Mouse (Mus musculus) forebrain, embryonic 13.5 days (tissue): ENCODE data around the gene Ranbp3l. TPM values are rescaled to one million over a fixed set of nuclear protein-coding genes. Genes with fewer than 3 reads are reported as not detected.
"Not testable (repeated sequence)": the region's sequence is repeated elsewhere in the genome, so short reads cannot be mapped to it uniquely, and the experiment has no call there.

Source experiments
- ATAC-seq: fragments of 200-750 bp; cut with Nextera tagmentation; 2 replicates; pipeline ENCODE4 v1.8.0; 2017
- H3K27ac ChIP-seq: fragments of 300-500 bp; sonication (generic); 2 replicates; pipeline ENCODE4 v1.5.1; 2015; ENCODE audit warnings: inconsistent platforms, mild to moderate bottlenecking, moderate library complexity
- H3K27me3 ChIP-seq: fragments of 300-500 bp; sonication (generic); 2 replicates; pipeline ENCODE4 v1.6.1; 2015; ENCODE audit warnings: mild to moderate bottlenecking, inconsistent platforms
- H3K36me3 ChIP-seq: fragments of 300-500 bp; sonication (generic); 2 replicates; pipeline ENCODE4 v1.6.1; 2015; ENCODE audit warnings: mild to moderate bottlenecking, inconsistent platforms; ENCODE audit not compliant: poor library complexity, severe bottlenecking
- H3K4me1 ChIP-seq: fragments of 300-500 bp; sonication (generic); 2 replicates; pipeline ENCODE4 v1.6.1; 2015; ENCODE audit warnings: inconsistent platforms
- H3K4me2 ChIP-seq: fragments of 300-500 bp; sonication (generic); 2 replicates; pipeline ENCODE4 v1.6.1; 2015; ENCODE audit warnings: inconsistent platforms, mild to moderate bottlenecking, moderate library complexity
- H3K4me3 ChIP-seq: fragments of 300-500 bp; sonication (generic); 2 replicates; pipeline ENCODE4 v1.5.1; 2015; ENCODE audit warnings: mild to moderate bottlenecking, inconsistent platforms
- H3K9ac ChIP-seq: fragments of 300-500 bp; sonication (generic); 2 replicates; pipeline ENCODE4 v1.6.1; 2015; ENCODE audit warnings: mild to moderate bottlenecking, inconsistent platforms
- H3K9me3 ChIP-seq: fragments of 300-500 bp; sonication (generic); replicated peaks from 2 replicates; pipeline ENCODE4 v1.6.1; 2016; ENCODE audit warnings: inconsistent platforms
- WGBS: fragments of 180-500 bp; shearing (Covaris S2); methylation state at CpG from one replicate; pipeline ENCODE4 v1.1.7; 2015; 5-methylcytosine and 5-hydroxymethylcytosine counted together
- polyA plus RNA-seq: library from polyadenylated mRNA; unstranded; fragments of >200 nt; fragmentation: Nextera tagmentation; extraction: Ambion mirVana; gene quantifications from 2 replicates; pipeline ENCODE4 v1.2.1, GENCODE M21; 2015

Gene Ranbp3l
- polyA plus RNA-seq, 1 experiment from 2014 or later, result 4.5 TPM

GRCm38 (mm10) chr15:9002762-9003161 is 35.0 kb downstream of the Ranbp3l start:
- H3K4me3 ChIP-seq, result no peak overlapping the region
- ATAC-seq, result no peak
- no peaks in the 10 kb centered on the region for H3K27me3 ChIP-seq
- no peak overlapping the region for H3K27ac ChIP-seq
- no peaks in the 10 kb centered on the region for H3K36me3 ChIP-seq
- H3K9me3 ChIP-seq, result no peaks in the 10 kb centered on the region
- no peaks in the 10 kb centered on the region for H3K4me1 ChIP-seq
- H3K9ac ChIP-seq, result no peak overlapping the region
- 97% methylated on average over 2 of the region's 2 CpGs for WGBS
- no peak overlapping the region for H3K4me2 ChIP-seq

DNA sequence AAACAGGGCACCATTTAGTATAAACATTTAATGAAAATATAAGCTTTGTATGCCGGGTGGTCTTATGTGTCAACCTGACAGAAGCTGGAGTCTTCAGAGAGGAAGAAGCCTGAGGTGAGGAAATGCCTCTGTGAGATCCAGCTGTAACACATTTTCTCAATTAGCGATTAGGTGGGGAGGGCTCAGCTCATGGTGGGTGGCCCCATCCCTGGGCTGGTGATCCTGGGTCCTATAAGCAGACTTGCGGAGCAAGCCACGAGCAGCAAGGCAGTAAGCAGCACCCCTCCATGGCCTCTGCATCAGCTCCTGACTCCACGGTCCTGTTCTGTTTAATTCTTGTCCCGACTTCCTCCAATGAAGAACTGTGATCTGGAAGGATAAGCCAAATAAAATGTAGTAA is 41.4 kb downstream of the Ranbp3l start:
- Histone ChIP-seq H3K9ac (no peak overlapping the region), H3K27me3 (no peaks in the 10 kb centered on the region), H3K4me3 (no peak overlapping the region), H3K36me3 (no peaks in the 10 kb centered on the region), H3K9me3 (no peaks in the 10 kb centered on the region), H3K4me2 (no peak overlapping the region), H3K27ac (no peak overlapping the region), H3K4me1 (no peaks in the 10 kb centered on the region)
- 86% methylated on average over 6 of the region's 6 CpGs for WGBS
- no peak for ATAC-seq

GRCm38 (mm10) chr15:9014541-9014940 is 46.8 kb downstream of the Ranbp3l start:
- 77% methylated on average over 2 of the region's 2 CpGs for WGBS
- H3K27me3 ChIP-seq, result no peaks in the 10 kb centered on the region

GRCm38 (mm10) chr15:9015496-9015895 is 47.7 kb downstream of the Ranbp3l start:
- not testable (repeated sequence) for H3K4me2 ChIP-seq, H3K27ac ChIP-seq, H3K4me3 ChIP-seq, H3K9me3 ChIP-seq, H3K9ac ChIP-seq, H3K4me1 ChIP-seq, H3K27me3 ChIP-seq, H3K36me3 ChIP-seq, ATAC-seq
- 85% methylated on average over 6 of the region's 6 CpGs for WGBS

More at GRCm38 (mm10) chr15:9014541-9014940, 46.8 kb downstream of the Ranbp3l start:
- H3K4me3 ChIP-seq, result no peak overlapping the region
- ATAC-seq, result no peak
- no peak overlapping the region for H3K9ac ChIP-seq
- peaks cover 3% of the 10 kb centered on the region for H3K9me3 ChIP-seq
- no peak overlapping the region for H3K4me2 ChIP-seq
- H3K4me1 ChIP-seq, result no peaks in the 10 kb centered on the region
- no peak overlapping the region for H3K27ac ChIP-seq
- H3K36me3 ChIP-seq, result no peaks in the 10 kb centered on the region

DNA sequence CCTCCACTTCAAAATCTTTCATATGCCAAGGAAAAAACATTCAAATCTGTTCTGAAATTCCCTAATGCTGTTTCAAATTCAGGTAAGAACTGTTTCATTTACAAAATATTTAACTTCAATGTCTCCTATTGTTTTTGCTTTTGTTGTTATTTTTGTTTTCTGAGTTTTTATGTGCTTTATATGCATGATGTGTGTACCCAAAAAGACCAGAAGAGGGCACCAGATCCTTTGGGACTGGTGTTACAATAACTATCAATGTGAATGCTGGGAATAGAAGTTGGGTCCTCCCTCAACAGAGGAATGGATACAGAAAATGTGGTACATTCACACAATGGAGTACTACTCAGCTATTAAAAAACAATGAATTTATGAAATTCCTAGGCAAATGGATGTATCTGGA is 88.0 kb downstream of the Ranbp3l start:
- no peaks in the 10 kb centered on the region for H3K36me3 ChIP-seq
- H3K27ac ChIP-seq, result no peak overlapping the region
- H3K9me3 ChIP-seq, result no peaks in the 10 kb centered on the region
- no peaks in the 10 kb centered on the region for H3K27me3 ChIP-seq
- H3K4me1 ChIP-seq, result no peaks in the 10 kb centered on the region
- no peak overlapping the region for H3K4me3 ChIP-seq
- no peak for ATAC-seq
- H3K4me2 ChIP-seq, result no peak overlapping the region
- H3K9ac ChIP-seq, result no peak overlapping the region

DNA sequence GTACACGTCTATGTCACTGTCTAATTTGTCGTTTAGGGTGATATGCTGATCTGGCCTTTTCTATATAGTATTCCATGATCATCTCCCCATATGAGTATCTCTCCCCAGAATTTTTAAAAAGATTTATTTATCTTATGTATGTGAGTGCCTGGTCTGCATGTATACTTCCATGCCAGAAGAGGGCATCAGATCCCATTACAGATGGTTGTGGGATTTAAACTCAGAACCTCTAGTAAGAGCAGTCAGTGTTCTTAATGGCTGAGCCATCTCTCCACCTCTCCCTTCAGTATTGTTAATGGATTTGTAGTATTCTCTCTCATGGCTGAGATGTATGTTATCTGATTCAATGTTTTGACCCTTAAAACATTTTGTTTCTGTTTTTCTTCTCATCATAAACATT is 92.1 kb downstream of the Ranbp3l start:
- H3K9ac ChIP-seq, result no peak overlapping the region
- H3K27me3 ChIP-seq, result no peaks in the 10 kb centered on the region
- no peaks in the 10 kb centered on the region for H3K36me3 ChIP-seq
- no peak for ATAC-seq
- H3K4me3 ChIP-seq, result no peak overlapping the region
- H3K4me1 ChIP-seq, result no peaks in the 10 kb centered on the region
- 92% methylated on average over 2 of the region's 2 CpGs for WGBS
- H3K9me3 ChIP-seq, result no peaks in the 10 kb centered on the region
- no peak overlapping the region for H3K27ac ChIP-seq
- H3K4me2 ChIP-seq, result no peak overlapping the region

GRCm38 (mm10) chr15:9061150-9061882 is 93.6 kb downstream of the Ranbp3l start:
- WGBS, result 61% methylated on average over 7 of the region's 7 CpGs
- Histone ChIP-seq H3K4me1 (no peaks in the 10 kb centered on the region), H3K27ac (no peak overlapping the region), H3K9ac (no peak overlapping the region), H3K4me3 (no peak overlapping the region), H3K27me3 (no peaks in the 10 kb centered on the region), H3K9me3 (no peaks in the 10 kb centered on the region), H3K4me2 (no peak overlapping the region), H3K36me3 (no peaks in the 10 kb centered on the region)
- ATAC-seq, result peak; percentile 63; the same call in 1 of the 2 replicates

GRCm38 (mm10) chr15:9068881-9069280 is 101.1 kb downstream of the Ranbp3l start:
- no peak for ATAC-seq
- Histone ChIP-seq H3K27ac (no peak overlapping the region), H3K4me2 (no peak overlapping the region), H3K4me3 (no peak overlapping the region), H3K27me3 (no peaks in the 10 kb centered on the region), H3K36me3 (no peaks in the 10 kb centered on the region), H3K9me3 (no peaks in the 10 kb centered on the region), H3K4me1 (peaks cover 26% of the 10 kb centered on the region), H3K9ac (no peak overlapping the region)
- 90% methylated on average over 4 of the region's 4 CpGs for WGBS

DNA sequence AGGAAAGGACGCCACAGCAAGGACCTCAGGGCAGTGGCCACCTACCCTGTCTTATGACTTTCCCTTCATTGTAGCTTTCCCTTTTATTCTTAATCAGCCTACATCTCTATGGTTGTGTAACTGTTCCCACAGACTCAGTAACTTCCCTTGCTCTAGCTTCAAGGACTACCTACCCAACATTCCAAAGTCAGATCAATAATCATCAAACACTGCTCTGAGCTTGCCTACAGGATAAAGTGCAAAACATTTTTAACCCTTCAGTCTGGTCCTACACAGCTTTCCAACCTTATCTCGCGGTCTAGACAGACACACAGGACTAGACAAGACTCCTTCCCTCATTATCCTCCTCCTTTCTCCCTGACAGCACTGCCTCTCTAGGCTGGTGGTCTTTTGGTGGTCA is 102.6 kb downstream of the Ranbp3l start:
- Histone ChIP-seq H3K4me3 (peak overlapping the region; percentile 90), H3K36me3 (no peaks in the 10 kb centered on the region), H3K27ac (peak overlapping the region; percentile 75; the same call in 1 of the 2 replicates), H3K9me3 (no peaks in the 10 kb centered on the region), H3K9ac (peak overlapping the region; percentile 88), H3K4me2 (peak overlapping the region; percentile 79), H3K27me3 (no peaks in the 10 kb centered on the region), H3K4me1 (peaks cover 38% of the 10 kb centered on the region)
- WGBS, result 2% methylated on average over 3 of the region's 3 CpGs
- ATAC-seq, result peak; percentile 19; the same call in 1 of the 2 replicates

DNA sequence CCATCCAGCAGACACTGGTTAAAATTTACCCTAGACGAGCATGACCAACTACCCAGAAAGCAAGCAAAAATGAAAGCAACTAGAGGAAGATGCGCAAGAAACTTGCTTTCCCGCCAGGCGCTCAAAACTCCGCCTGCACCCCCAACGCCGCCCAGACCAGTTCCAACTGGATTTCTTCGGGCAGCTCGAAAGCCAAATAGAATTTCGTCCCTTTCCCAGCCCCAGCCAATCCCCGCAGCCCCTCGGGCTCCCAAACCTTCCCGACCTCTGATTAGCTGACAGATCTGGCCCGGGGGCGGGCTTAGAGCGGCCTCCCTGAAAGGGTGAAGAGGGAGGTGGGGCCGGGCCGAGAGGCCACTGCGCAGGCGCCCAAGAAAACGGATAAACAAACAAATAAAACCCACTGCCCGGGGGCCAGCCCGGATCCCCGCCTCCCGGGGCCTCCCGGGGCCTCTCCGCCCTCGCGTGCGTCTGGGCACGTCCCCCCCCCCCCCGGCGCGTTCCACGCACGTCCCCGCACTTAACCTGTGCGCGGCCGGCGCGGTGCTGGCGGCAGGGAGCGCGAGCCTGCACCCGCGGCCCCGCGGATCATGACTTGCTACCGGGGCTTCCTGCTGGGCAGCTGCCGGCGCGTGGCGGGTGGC is 103.3 kb downstream of the Ranbp3l start, which contains the start of gene Nadk2:
Nadk2 (plus strand) TSS at position 349 of the 644 bp plus-strand sequence.
- Histone ChIP-seq H3K27me3 (no peaks in the 10 kb centered on the region), H3K9ac (peak within 1 kb of the TSS; percentile 88), H3K36me3 (no peaks in the 10 kb centered on the region), H3K9me3 (no peaks in the 10 kb centered on the region), H3K4me1 (peaks cover 44% of the 10 kb centered on the region), H3K4me2 (peak within 1 kb of the TSS; percentile 79), H3K4me3 (peak within 1 kb of the TSS; percentile 90), H3K27ac (peak within 1 kb of the TSS; percentile 79)
- ATAC-seq, result peak; percentile 99
- WGBS, result under 1% methylated on average over 29 of the region's 54 CpGs

GRCm38 (mm10) chr15:9071556-9072544 is 104.1 kb downstream of the Ranbp3l start:
- WGBS, result under 1% methylated on average over 48 of the region's 66 CpGs
- peak overlapping the region; percentile 79 for H3K27ac ChIP-seq
- peak; percentile 60 for ATAC-seq
- H3K4me2 ChIP-seq, result peak overlapping the region; percentile 79
- peaks cover 44% of the 10 kb centered on the region for H3K4me1 ChIP-seq
- no peaks in the 10 kb centered on the region for H3K27me3 ChIP-seq
- peak overlapping the region; percentile 88 for H3K9ac ChIP-seq
- H3K9me3 ChIP-seq, result no peaks in the 10 kb centered on the region
- peak overlapping the region; percentile 90 for H3K4me3 ChIP-seq
- H3K36me3 ChIP-seq, result no peaks in the 10 kb centered on the region
